ENCODE assay signal across 32 mouse cellular contexts in genomic region chr2:152178345-152178744, GRCm38 (mm10). TPM values are rescaled to one million over a fixed set of nuclear protein-coding genes. Genes with fewer than 3 reads are reported as not detected.
DNase-seq lines count a peak whose midpoint lies in the region; ATAC-seq and TF ChIP-seq lines count a peak whose summit lies in the region.
"Had no signal": no experiment of that assay in that cellular context is flagged by ENCODE, and none has a peak within 500 bp of the region (broad histone marks: within the 10 kb centered on the region; RNA-seq: fewer than 3 reads in every experiment).

No protein-coding gene starts in this region.

- intact Hi-C loops in left cerebral cortex, postnatal 25 days (cut with DNase I), result no loop called here

- WGBS in heart, embryonic 11.5 days (ENCODE audit: insufficient replicate concordance), result 70% methylated on average over 3 of the region's 3 CpGs
- WGBS in forebrain, postnatal 0 days, result 97% methylated on average over 3 of the region's 3 CpGs

- H3K27ac ChIP-seq in heart, embryonic 11.5 days (ENCODE audit: low read depth, low read length), result no peak overlapping the region
- H3K27ac ChIP-seq in ES-Bruce4 (ENCODE audit: insufficient read depth, low read length), result peak overlapping the region; percentile 99
- no peak overlapping the region for H3K27ac ChIP-seq in forebrain, postnatal 0 days (ENCODE audit: low read depth, low read length)
- H3K27ac ChIP-seq: embryonic facial prominence, embryonic 13.5 days; forebrain, embryonic 12.5 days; forebrain, embryonic 15.5 days; hindbrain, embryonic 14.5 days; hindbrain, postnatal 0 days had no signal

- H3K4me3 ChIP-seq in heart, embryonic 11.5 days (ENCODE audit: low read depth, low read length), result no peak overlapping the region
- peak overlapping the region; percentile 41 for H3K4me3 ChIP-seq in ES-Bruce4 (ENCODE audit: low read depth, low read length)
- no peak overlapping the region for H3K4me3 ChIP-seq in forebrain, postnatal 0 days (ENCODE audit: low read depth, low read length)
- H3K4me3 ChIP-seq: embryonic facial prominence, embryonic 10.5 days; embryonic facial prominence, embryonic 13.5 days; erythroblast, embryonic 14.5 days; forebrain, embryonic 12.5 days; forebrain, embryonic 15.5 days; heart, embryonic 12.5 days; heart, embryonic 15.5 days had no signal

- peak; percentile 82 for DNase-seq in heart, adult 11 months
- DNase-seq in R1 (ENCODE audit: low read depth, low spot score), result peak; percentile 83
- DNase-seq in layer of hippocampus, postnatal 10 days (ENCODE audit: low spot score in 2 of 2), result no peak
- DNase-seq in left cerebral cortex, postnatal 25 days (ENCODE audit: low spot score in 2 of 2), result no peak
- no peak for DNase-seq in forebrain, postnatal 0 days
- DNase-seq: adrenal gland, adult 2 months; adrenal gland, postnatal 14 days; B cell, adult 2 months; cerebellum, adult 11-12 months; cerebellum, adult 8-10 months; cerebellum, postnatal 10 days; cerebellum, postnatal 36 days; embryo, embryonic 11 days; gastrocnemius, postnatal 25 days; heart, postnatal 14 days; heart, postnatal 4 days; kidney, adult 18-20 months had no signal

- H3K9ac ChIP-seq in heart, embryonic 11.5 days (ENCODE audit: low read depth, low read length), result no peak overlapping the region
- peak overlapping the region; percentile 72 for H3K9ac ChIP-seq in ES-Bruce4 (ENCODE audit: low read depth, poor library complexity, severe bottlenecking)
- H3K9ac ChIP-seq in forebrain, postnatal 0 days, result no peak overlapping the region
- H3K9ac ChIP-seq: embryonic facial prominence, embryonic 13.5 days; forebrain, embryonic 12.5 days; forebrain, embryonic 15.5 days; heart, embryonic 12.5 days; heart, embryonic 15.5 days; hindbrain, embryonic 14.5 days had no signal

- H3K9me3 ChIP-seq in heart, embryonic 11.5 days (replicated peaks; ENCODE audit: control insufficient read depth, low read length), result no peaks in the 10 kb centered on the region; the same call in 1 of the 2 replicates
- H3K9me3 ChIP-seq in ES-Bruce4 (replicated peaks; ENCODE audit: control insufficient read depth, insufficient read depth, low read length, poor library complexity, severe bottlenecking), result 0 out of 2 replicates have a peak, but pooled peaks cover 5% of the 10 kb centered on the region
- H3K9me3 ChIP-seq in forebrain, postnatal 0 days (ENCODE audit: low read length), result no peaks in the 10 kb centered on the region
- H3K9me3 ChIP-seq: embryonic facial prominence, embryonic 10.5 days; embryonic facial prominence, embryonic 13.5 days; forebrain, embryonic 12.5 days; forebrain, embryonic 15.5 days; heart, embryonic 15.5 days had no signal

- no peak for ATAC-seq in heart, embryonic 11.5 days (replicated peaks; ENCODE audit: insufficient number of reproducible peaks, low FRiP score, low TSS enrichment)
- no peak for ATAC-seq in forebrain, postnatal 0 days
- ATAC-seq: forebrain, embryonic 15.5 days; hindbrain, postnatal 0 days; inflammation-experienced regulatory T-cells, adult 6 months; intestine, embryonic 16.5 days had no signal

- H3K4me1 ChIP-seq in heart, embryonic 11.5 days (ENCODE audit: control insufficient read depth, insufficient read depth, low read length), result no peaks in the 10 kb centered on the region
- no peaks in the 10 kb centered on the region for H3K4me1 ChIP-seq in ES-Bruce4 (ENCODE audit: control insufficient read depth, insufficient read depth, low read length)
- no peaks in the 10 kb centered on the region for H3K4me1 ChIP-seq in forebrain, postnatal 0 days (ENCODE audit: insufficient read depth)

- H3K4me2 ChIP-seq in heart, embryonic 11.5 days, result no peak overlapping the region
- H3K4me2 ChIP-seq in forebrain, postnatal 0 days (ENCODE audit: low read depth), result no peak overlapping the region
- H3K4me2 ChIP-seq: embryonic facial prominence, embryonic 13.5 days; forebrain, embryonic 12.5 days; forebrain, embryonic 15.5 days; heart, embryonic 12.5 days; hindbrain, embryonic 14.5 days had no signal

- peaks cover 3% of the 10 kb centered on the region; the same call in 1 of the 2 replicates for H3K27me3 ChIP-seq in heart, embryonic 11.5 days (ENCODE audit: control insufficient read depth, insufficient read depth, low read length)
- no peaks in the 10 kb centered on the region for H3K27me3 ChIP-seq in ES-Bruce4 (ENCODE audit: control insufficient read depth, insufficient read depth, low read length, poor library complexity, severe bottlenecking)
- no peaks in the 10 kb centered on the region for H3K27me3 ChIP-seq in forebrain, postnatal 0 days (ENCODE audit: insufficient read depth, low read length)
- H3K27me3 ChIP-seq: forebrain, embryonic 15.5 days; heart, embryonic 12.5 days; heart, embryonic 15.5 days had no signal

- no peak for TF ChIP-seq POLR2A in ES-Bruce4 (IDR thresholded peaks at IDR 0.05; ENCODE audit: insufficient read depth, low read length)

- no peaks in the 10 kb centered on the region for H3K36me3 ChIP-seq in heart, embryonic 11.5 days (ENCODE audit: control insufficient read depth, insufficient read depth, low read length)
- peaks cover 5% of the 10 kb centered on the region for H3K36me3 ChIP-seq in ES-Bruce4 (ENCODE audit: control insufficient read depth, insufficient read depth, low read length, poor library complexity, severe bottlenecking)
- no peaks in the 10 kb centered on the region for H3K36me3 ChIP-seq in forebrain, postnatal 0 days (ENCODE audit: insufficient read depth)
- H3K36me3 ChIP-seq: embryonic facial prominence, embryonic 10.5 days; embryonic facial prominence, embryonic 13.5 days; forebrain, embryonic 12.5 days; forebrain, embryonic 15.5 days; heart, embryonic 12.5 days; heart, embryonic 15.5 days had no signal

- TF ChIP-seq CTCF in ES-Bruce4 (IDR thresholded peaks at IDR 0.05; ENCODE audit: low read depth, low read length), result no peak
- no peak for TF ChIP-seq CTCF in forebrain, postnatal 0 days (IDR thresholded peaks at IDR 0.05; ENCODE audit: low read depth)

- TF ChIP-seq EP300 in ES-Bruce4 (IDR thresholded peaks at IDR 0.05; ENCODE audit: insufficient read depth, low read depth, low read length), result peak; percentile 80

RNA-seq across cellular contexts. Expression of gene Tcf15, which starts 35.0 kb away (rescaled TPM):
- polyA plus RNA-seq in heart, embryonic 11.5 days (2014; fragmentation: Nextera tagmentation; extraction: Ambion mirVana), result 3.2 and 3.3 TPM in 2 replicates
- 8.3 and 8.5 TPM in 2 replicates for polyA plus RNA-seq in ES-Bruce4 (2011; ENCODE audit: insufficient read depth, insufficient read length, low read depth, missing spikeins)
- total RNA-seq in layer of hippocampus, postnatal 10 days (2021), result 1 to 10 TPM; 3.0 to 3.4 TPM
- 1 to 10 TPM in 1 of 2 experiments, under 1 TPM in 1; 0.76 to 1.1 TPM for total RNA-seq in left cerebral cortex, postnatal 25 days (2021)
- 1.6 TPM in 1 of 2 replicates, not detected in the other for total RNA-seq in forebrain, postnatal 0 days (2014; rRNA removed)
- 0.69 and 1.1 TPM in 2 replicates for polyA plus RNA-seq in forebrain, postnatal 0 days (2015; fragmentation: Nextera tagmentation; extraction: Ambion mirVana)
- total RNA-seq: CH12.LX, MEL had no signal
- polyA plus RNA-seq: inflammation-experienced regulatory T-cells, adult 6 months had no signal

RNA-seq across cellular contexts. Expression of gene Csnk2a1, which starts 48.3 kb away (rescaled TPM):
- 38.7 and 90.5 TPM in 2 replicates for polyA plus RNA-seq in heart, embryonic 11.5 days (2014; fragmentation: Nextera tagmentation; extraction: Ambion mirVana)
- 258 and 280 TPM in 2 replicates for polyA plus RNA-seq in ES-Bruce4 (2011; ENCODE audit: insufficient read depth, insufficient read length, low read depth, missing spikeins)
- 100 to 1,000 TPM; 112 to 127 TPM for total RNA-seq in layer of hippocampus, postnatal 10 days (2021)
- 100 to 1,000 TPM; 100 to 107 TPM for total RNA-seq in left cerebral cortex, postnatal 25 days (2021)
- 193 and 219 TPM in 2 replicates for total RNA-seq in forebrain, postnatal 0 days (2014; rRNA removed)
- polyA plus RNA-seq in forebrain, postnatal 0 days (2015; fragmentation: Nextera tagmentation; extraction: Ambion mirVana), result 98.1 and 112 TPM in 2 replicates

Comparison
In these comparisons a context has a peak if more than half of its experiments do, and no peak if none do; other contexts are left out.
1. DNase-seq: peak in heart, adult 11 months (single experiment) and R1 (single experiment); none in layer of hippocampus, postnatal 10 days (0 of 2), left cerebral cortex, postnatal 25 days (0 of 2) and forebrain, postnatal 0 days (single experiment).